Mouse (Mus musculus) embryonic facial prominence, embryonic 11.5 days (tissue): Measurements from ENCODE around the gene Zfp827. TPM values are rescaled to one million over a fixed set of nuclear protein-coding genes. Genes with fewer than 3 reads are reported as not detected.
A peak's percentile ranks its signal among the peaks of the same experiment; 100 is the strongest.

Source experiments
- ATAC-seq: fragments of 200-750 bp; cut with Nextera tagmentation; replicated peaks from 2 replicates; pipeline ENCODE4 v1.8.0; 2017; ENCODE audit warnings: low read depth; ENCODE audit not compliant: insufficient number of reproducible peaks, low FRiP score, low TSS enrichment
- DNase-seq: peaks from one replicate; pipeline ENCODE4 v3.0.0-alpha.2; 2015; ENCODE audit warnings: low spot score
- H3K27ac ChIP-seq: fragments of 300-500 bp; sonication (generic); replicated peaks from 2 replicates; pipeline ENCODE4 v1.5.1; 2014; ENCODE audit warnings: mild to moderate bottlenecking, low read depth, low read length, control low read depth
- H3K27me3 ChIP-seq: fragments of 300-500 bp; sonication (generic); 2 replicates; pipeline ENCODE4 v1.6.1; 2014; ENCODE audit warnings: mild to moderate bottlenecking, low read length, moderate library complexity, mixed read lengths; ENCODE audit not compliant: control insufficient read depth, insufficient read depth
- H3K36me3 ChIP-seq: fragments of 300-500 bp; sonication (generic); replicated peaks from 2 replicates; pipeline ENCODE4 v1.6.1; 2014; ENCODE audit warnings: low read depth, mild to moderate bottlenecking, low read length, moderate library complexity, mixed read lengths; ENCODE audit not compliant: control insufficient read depth, insufficient read depth
- H3K4me1 ChIP-seq: fragments of 300-500 bp; sonication (generic); 2 replicates; pipeline ENCODE4 v1.6.1; 2014; ENCODE audit warnings: low read length, mixed read lengths; ENCODE audit not compliant: control insufficient read depth, insufficient read depth
- H3K4me2 ChIP-seq: fragments of 300-500 bp; sonication (generic); 2 replicates; pipeline ENCODE4 v1.6.1; 2014; ENCODE audit warnings: low read depth, mild to moderate bottlenecking, control low read depth, low read length, moderate library complexity
- H3K4me3 ChIP-seq: fragments of 300-500 bp; sonication (generic); 2 replicates; pipeline ENCODE4 v1.5.1; 2014; ENCODE audit warnings: low read depth, low read length, control low read depth
- H3K9ac ChIP-seq: fragments of 300-500 bp; sonication (generic); replicated peaks from 2 replicates; pipeline ENCODE4 v1.6.1; 2014; ENCODE audit warnings: mild to moderate bottlenecking, control low read depth, low read length
- H3K9me3 ChIP-seq: fragments of 300-500 bp; sonication (generic); replicated peaks from 2 replicates; pipeline ENCODE4 v1.6.1; 2016; ENCODE audit warnings: mild to moderate bottlenecking, low read length, inconsistent platforms, mixed read lengths; ENCODE audit not compliant: control insufficient read depth
- WGBS: fragments of 180-500 bp; shearing (Covaris S2); extraction: QIAGEN DNeasy Blood & Tissue Kit; methylation state at CpG from one replicate; pipeline ENCODE4 v1.1.7; 2014; 5-methylcytosine and 5-hydroxymethylcytosine counted together
- polyA plus RNA-seq: library from polyadenylated mRNA; unstranded; fragments of >200 nt; fragmentation: Nextera tagmentation; extraction: Ambion mirVana; gene quantifications from 2 replicates; pipeline ENCODE4 v1.2.1, GENCODE M21; 2014

Gene Zfp827
- polyA plus RNA-seq, 1 experiment from 2014 or later: 11.0 TPM

- no peaks in the 10 kb centered on the region for H3K36me3 ChIP-seq
- peaks cover 4% of the 10 kb centered on the region for H3K4me1 ChIP-seq
- H3K27me3 ChIP-seq: no peaks in the 10 kb centered on the region
- no peak overlapping the region for H3K27ac ChIP-seq
- no peaks in the 10 kb centered on the region for H3K9me3 ChIP-seq
- DNase-seq (no peak), ATAC-seq (no peak)
- H3K4me3 ChIP-seq: no peak overlapping the region
- H3K9ac ChIP-seq: no peak overlapping the region
- WGBS: 63% methylated on average over 9 of the region's 9 CpGs
- no peak overlapping the region for H3K4me2 ChIP-seq
Observed at GRCm38 (mm10) chr8:79211630-79212029, 183.4 kb downstream of the Zfp827 start.

- ATAC-seq (no peak), DNase-seq (peak; percentile 35)
- WGBS: 42% methylated on average over 5 of the region's 5 CpGs
- Histone ChIP-seq H3K36me3 (no peaks in the 10 kb centered on the region), H3K4me3 (no peak overlapping the region), H3K4me2 (no peak overlapping the region), H3K9me3 (no peaks in the 10 kb centered on the region), H3K27me3 (no peaks in the 10 kb centered on the region), H3K4me1 (no peaks in the 10 kb centered on the region), H3K9ac (no peak overlapping the region), H3K27ac (no peak overlapping the region; the same call in 1 of the 2 replicates)
Observed at GRCm38 (mm10) chr8:79222106-79222751, 194.0 kb downstream of the Zfp827 start.

- Histone ChIP-seq H3K4me1 (no peaks in the 10 kb centered on the region), H3K9ac (no peak overlapping the region), H3K9me3 (no peaks in the 10 kb centered on the region), H3K4me3 (no peak overlapping the region), H3K4me2 (no peak overlapping the region), H3K36me3 (no peaks in the 10 kb centered on the region), H3K27me3 (no peaks in the 10 kb centered on the region), H3K27ac (no peak overlapping the region)
- DNase-seq: no peak
- WGBS: 83% methylated on average over 5 of the region's 5 CpGs
- ATAC-seq: no peak; the same call in 1 of the 2 replicates
Observed at GRCm38 (mm10) chr8:79222752-79223141, 194.5 kb downstream of the Zfp827 start.

- H3K9ac ChIP-seq: no peak overlapping the region
- H3K4me1 ChIP-seq: no peaks in the 10 kb centered on the region
- H3K4me2 ChIP-seq: no peak overlapping the region
- ATAC-seq (no peak), DNase-seq (no peak)
- H3K27ac ChIP-seq: no peak overlapping the region
- H3K9me3 ChIP-seq: no peaks in the 10 kb centered on the region
- no peaks in the 10 kb centered on the region for H3K36me3 ChIP-seq
- 69% methylated on average over 9 of the region's 9 CpGs for WGBS
- H3K27me3 ChIP-seq: no peaks in the 10 kb centered on the region
- no peak overlapping the region for H3K4me3 ChIP-seq
Observed at GRCm38 (mm10) chr8:79224363-79224762, 196.1 kb downstream of the Zfp827 start.

- DNase-seq (no peak), ATAC-seq (no peak)
- Histone ChIP-seq H3K9ac (no peak overlapping the region), H3K4me3 (no peak overlapping the region), H3K4me2 (no peak overlapping the region), H3K27ac (no peak overlapping the region), H3K36me3 (no peaks in the 10 kb centered on the region), H3K4me1 (no peaks in the 10 kb centered on the region), H3K9me3 (no peaks in the 10 kb centered on the region), H3K27me3 (no peaks in the 10 kb centered on the region)
- WGBS: 85% methylated on average over 7 of the region's 7 CpGs
Observed at GRCm38 (mm10) chr8:79225586-79225985, 197.3 kb downstream of the Zfp827 start.

- no peak overlapping the region for H3K4me2 ChIP-seq
- ATAC-seq (no peak), DNase-seq (no peak)
- H3K36me3 ChIP-seq: no peaks in the 10 kb centered on the region
- no peaks in the 10 kb centered on the region for H3K27me3 ChIP-seq
- H3K9ac ChIP-seq: no peak overlapping the region
- no peak overlapping the region for H3K27ac ChIP-seq
- 90% methylated on average over 3 of the region's 3 CpGs for WGBS
- H3K4me1 ChIP-seq: no peaks in the 10 kb centered on the region
- no peaks in the 10 kb centered on the region for H3K9me3 ChIP-seq
- H3K4me3 ChIP-seq: no peak overlapping the region
Observed at GRCm38 (mm10) chr8:79226046-79226445, 197.8 kb downstream of the Zfp827 start.

- 82% methylated on average over 4 of the region's 4 CpGs for WGBS
- Histone ChIP-seq H3K4me2 (no peak overlapping the region), H3K9ac (no peak overlapping the region), H3K4me1 (no peaks in the 10 kb centered on the region), H3K9me3 (no peaks in the 10 kb centered on the region), H3K27me3 (no peaks in the 10 kb centered on the region), H3K4me3 (no peak overlapping the region), H3K36me3 (no peaks in the 10 kb centered on the region), H3K27ac (no peak overlapping the region)
- DNase-seq (no peak), ATAC-seq (no peak)
Observed at GRCm38 (mm10) chr8:79227194-79227593, 199.0 kb downstream of the Zfp827 start.

GRCm38 (mm10) chr8:79227916-79228315 lies 199.7 kb downstream of the Zfp827 start:
- no peak for DNase-seq

More at GRCm38 (mm10) chr8:79227916-79228315, 199.7 kb downstream of the Zfp827 start:
- H3K4me3 ChIP-seq: no peak overlapping the region
- no peak for ATAC-seq
- no peaks in the 10 kb centered on the region for H3K4me1 ChIP-seq
- no peak overlapping the region for H3K9ac ChIP-seq
- H3K4me2 ChIP-seq: no peak overlapping the region
- no peak overlapping the region for H3K27ac ChIP-seq
- H3K9me3 ChIP-seq: no peaks in the 10 kb centered on the region
- H3K27me3 ChIP-seq: no peaks in the 10 kb centered on the region
- no peaks in the 10 kb centered on the region for H3K36me3 ChIP-seq
- 87% methylated on average over 3 of the region's 3 CpGs for WGBS
